Mouse (Mus musculus): ENCODE measurements at regions not wholly inside any gene's neighbourhood (a gene's known extent, or its start where the extent isn't known, plus 50 kb on each side); places are given as distances from the start of the nearest gene placed in this dataset.

DNA sequence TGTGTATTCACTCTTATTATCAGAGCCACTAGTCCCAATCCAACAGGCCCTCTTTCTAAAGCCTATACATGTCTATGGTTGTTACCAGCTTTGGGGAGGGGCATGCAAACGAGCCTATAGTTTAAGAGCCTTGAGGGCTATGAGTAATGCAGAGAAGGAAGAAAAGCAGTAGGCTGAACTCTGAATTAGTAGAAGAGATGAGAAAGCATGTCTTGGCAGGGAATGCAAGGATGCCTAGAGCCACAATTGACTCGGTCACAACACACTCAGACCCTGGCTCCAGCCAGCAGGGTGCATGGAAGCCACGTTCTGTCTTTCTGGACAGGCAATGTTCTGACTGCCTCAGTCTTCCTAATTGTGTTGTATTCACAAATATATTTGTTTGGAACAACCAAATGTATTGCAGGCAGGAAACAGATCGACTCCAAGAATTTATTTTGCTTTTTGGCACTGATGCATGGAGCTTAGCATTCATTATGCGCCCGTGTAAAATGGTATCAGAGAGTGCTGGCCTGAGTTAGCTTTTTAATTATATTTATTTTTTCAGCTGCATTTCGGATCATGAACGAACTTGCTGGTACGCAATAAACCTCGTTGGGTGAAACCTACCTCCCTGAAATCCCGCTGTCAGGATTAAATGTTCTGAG lies 110.2 kb downstream of the Rybp start:
- DNase-seq (ENCODE audit: extremely low spot score in 1 of 2, low spot score in 2 of 2), result no peak
- intact Hi-C loops (cut with DNase I), result no loop called here

DNA sequence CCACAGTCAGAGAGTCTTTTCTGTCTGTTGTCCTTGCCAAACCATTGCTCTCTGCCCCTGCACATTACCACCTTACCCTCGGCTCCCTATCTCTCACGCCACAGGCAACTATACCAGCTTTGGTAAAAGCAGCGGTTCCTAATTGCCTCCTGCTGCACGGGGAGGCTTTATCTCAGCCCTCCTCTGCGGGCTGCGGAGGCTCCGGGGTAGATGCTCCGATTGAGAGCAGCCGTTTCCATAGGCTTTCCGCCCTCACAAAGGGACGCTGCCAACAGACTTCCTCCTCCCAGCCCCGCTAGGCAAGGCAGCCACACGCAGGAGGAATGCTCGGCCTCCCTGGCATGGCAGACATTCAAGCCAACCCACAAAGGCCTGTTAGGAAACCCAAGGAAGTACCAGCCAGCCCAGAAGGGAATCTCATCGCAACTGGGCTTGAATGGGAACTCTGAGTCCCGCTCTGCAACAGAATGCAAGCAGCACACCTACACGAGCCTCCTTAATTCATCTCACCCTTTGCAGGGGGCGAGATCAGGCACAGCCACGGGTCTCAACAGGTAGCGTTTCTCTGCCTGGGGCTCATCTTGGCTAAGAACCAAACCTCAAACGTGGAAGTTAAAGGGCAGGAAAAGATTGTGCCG lies 116.5 kb downstream of the Rybp start:
- intact Hi-C loops (cut with DNase I), result no loop called here
- peak; percentile 51 to 66 for DNase-seq (ENCODE audit: extremely low spot score in 1 of 2, low spot score in 2 of 2)

DNA sequence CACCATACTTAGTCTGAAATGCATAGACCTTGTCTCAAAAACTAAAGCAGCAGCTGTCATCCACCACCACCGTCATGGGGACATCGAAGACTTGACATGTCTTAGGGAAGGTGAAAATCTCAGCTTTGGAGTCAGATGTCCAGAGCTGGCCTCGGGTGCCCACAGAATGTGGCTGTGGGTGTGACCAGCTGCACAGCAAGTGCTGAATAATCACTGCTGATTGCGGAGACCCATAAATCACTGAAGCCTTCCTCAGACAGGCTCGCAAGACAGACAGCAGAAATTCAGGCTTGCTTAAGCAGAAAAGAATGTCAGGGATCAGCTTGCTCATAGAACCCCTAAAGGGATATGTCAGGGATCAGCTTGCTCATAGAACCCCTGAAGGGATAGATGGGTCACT lies 120.0 kb downstream of the Rybp start:
- intact Hi-C loops (cut with DNase I), result no loop called here
- no peak for DNase-seq (ENCODE audit: extremely low spot score in 1 of 2, low spot score in 2 of 2)

DNA sequence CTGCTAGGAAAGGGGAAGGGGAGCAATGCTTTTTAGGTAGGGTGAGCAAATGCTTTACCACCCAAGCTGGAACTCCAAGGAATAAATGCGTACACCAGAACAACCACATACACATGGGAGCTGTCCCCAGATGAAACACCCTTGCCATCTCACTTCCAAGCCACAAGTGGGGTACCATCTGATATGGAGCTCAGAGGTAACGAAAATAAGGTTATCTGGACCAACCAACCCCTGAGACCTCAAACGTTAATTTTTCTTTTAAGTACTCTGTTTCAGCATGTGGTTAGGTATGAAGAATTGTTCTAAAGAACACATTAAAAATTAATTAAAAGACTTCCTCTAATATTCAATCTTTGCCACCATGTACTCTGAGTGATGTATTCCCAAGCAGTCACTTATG lies 121.5 kb downstream of the Rybp start:
- intact Hi-C loops (cut with DNase I), result no loop called here
- DNase-seq (ENCODE audit: extremely low spot score in 1 of 2, low spot score in 2 of 2), result no peak

DNA sequence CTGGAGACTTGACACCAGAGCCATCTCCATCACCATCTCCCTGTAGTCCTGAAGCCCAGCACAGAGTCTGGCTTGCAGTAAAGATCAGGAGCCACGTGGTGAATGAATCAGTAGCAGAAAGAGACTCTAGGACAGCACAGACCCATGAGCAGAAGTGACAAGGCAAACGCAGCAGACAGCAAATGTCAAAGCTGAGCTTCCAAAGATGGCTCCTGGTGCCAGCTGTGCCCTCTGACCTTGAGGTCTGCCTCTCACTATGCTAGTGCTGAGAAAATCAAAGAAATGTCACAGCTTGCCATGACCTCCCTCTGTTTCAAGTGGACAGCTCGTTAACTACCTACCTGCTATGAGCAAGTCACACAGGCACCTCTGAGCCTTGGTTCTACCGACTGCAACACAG lies 123.1 kb downstream of the Rybp start:
- DNase-seq (ENCODE audit: extremely low spot score in 1 of 2, low spot score in 2 of 2), result no peak
- intact Hi-C loops (cut with DNase I), result no loop called here

DNA sequence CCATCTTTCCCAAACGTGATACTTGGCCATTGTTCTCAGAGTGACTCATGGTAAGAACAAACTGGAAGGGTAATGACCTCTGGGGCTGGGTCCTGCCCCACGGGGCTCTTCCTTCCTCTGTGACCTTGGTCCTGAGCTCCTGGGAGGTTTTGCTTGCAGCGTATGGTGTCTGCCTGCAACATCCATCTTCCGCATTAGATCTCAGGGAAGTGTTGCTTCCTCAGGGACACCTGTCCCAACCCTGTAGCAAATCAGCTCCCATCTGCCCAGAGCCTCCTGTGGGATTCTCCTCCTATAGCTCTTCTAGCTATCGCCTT lies 123.5 kb downstream of the Rybp start:
- DNase-seq (ENCODE audit: extremely low spot score in 1 of 2, low spot score in 2 of 2), result no peak
- intact Hi-C loops (cut with DNase I), result no loop called here

DNA sequence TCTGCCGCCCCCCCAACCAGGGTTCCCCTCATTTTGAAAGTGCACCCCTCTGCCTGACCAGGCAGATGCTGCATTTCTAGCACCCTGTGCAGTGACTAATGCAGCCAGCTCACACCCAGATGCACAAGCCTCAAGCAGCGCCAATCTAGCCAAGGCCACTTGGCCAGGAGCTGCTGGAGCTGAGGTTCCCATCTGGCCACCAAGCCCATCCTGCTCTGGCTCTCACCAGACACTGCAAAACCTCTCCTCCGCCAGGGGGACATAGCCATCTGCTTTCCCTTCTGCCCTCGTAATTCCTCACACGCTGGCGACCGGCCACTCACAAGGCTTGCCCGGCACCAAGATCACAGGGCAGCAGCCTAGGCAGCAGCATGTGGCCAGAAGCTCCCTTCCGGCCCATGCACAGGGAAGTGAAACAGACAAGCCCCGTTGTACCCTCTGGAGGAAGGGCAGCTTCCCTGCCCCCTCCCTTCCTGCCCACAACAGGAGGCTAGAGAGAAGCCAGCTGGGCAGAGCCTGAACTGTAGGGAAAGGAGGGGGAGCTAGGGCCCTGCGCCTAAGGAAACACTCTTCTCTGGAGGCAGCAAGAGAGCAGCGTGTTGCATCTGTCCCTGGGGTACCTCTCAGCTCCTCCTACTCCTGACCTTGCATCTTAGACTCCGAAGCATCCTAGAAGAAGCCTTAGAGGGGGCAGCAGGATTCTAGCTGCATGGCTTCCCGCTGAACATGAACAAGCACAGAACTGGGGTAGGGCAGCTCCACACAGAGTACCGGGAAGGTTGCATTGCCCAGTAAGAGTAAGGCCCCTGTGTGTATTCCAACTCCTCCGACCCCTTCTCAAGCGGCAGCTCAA lies 124.1 kb downstream of the Rybp start:
- intact Hi-C loops (cut with DNase I), result no loop called here

DNA sequence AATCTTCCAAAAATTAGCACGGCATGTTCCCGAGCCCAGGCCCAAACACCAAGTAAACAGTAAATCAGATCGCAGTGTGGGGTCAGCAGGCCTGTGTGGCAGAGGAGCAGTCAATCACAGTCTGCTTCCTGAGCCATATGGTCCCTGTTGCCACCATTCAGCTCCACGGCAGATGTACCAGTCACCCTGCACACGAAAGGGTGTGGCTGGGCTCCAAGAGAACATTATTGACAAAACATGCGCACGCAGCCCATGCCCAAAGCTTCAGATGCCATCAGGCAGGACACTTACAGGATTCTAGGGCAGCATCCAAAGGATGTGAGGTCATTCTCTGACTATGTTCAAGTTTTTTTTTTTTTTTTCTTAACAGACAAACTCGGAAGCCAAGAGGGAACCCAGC lies 126.6 kb downstream of the Rybp start:
- no peak for DNase-seq (ENCODE audit: extremely low spot score in 1 of 2, low spot score in 2 of 2)
- intact Hi-C loops (cut with DNase I), result no loop called here

More for the DNA sequence above, 124.1 kb downstream of the Rybp start:
- peak; percentile 79 to 92 for DNase-seq (ENCODE audit: extremely low spot score in 1 of 2, low spot score in 2 of 2)

DNA sequence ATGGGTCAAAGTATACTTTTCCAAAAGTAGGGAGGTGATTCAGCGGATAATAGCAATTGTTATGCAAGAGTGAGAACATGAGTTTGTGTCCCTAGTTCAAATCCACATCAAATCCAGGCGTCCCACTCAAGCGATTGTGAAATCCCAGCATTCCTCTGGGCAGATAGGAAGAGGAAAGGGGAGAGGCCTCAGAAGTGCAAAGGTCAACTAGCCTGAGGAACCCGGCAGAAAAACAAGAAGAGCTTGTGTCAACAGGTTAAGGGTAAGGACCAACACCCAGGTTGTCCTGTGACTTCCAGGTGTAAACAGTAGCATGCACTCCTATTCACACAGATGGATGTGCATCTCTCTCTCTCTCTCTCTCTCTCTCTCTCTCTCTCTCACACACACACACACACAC lies 127.5 kb downstream of the Rybp start:
- DNase-seq (ENCODE audit: extremely low spot score in 1 of 2, low spot score in 2 of 2), result no peak
- intact Hi-C loops (cut with DNase I), result loop anchor here (10.0 kb wide), 1 partner anchor 125 kb away; the partner anchor contains the start of gene Rybp

DNA sequence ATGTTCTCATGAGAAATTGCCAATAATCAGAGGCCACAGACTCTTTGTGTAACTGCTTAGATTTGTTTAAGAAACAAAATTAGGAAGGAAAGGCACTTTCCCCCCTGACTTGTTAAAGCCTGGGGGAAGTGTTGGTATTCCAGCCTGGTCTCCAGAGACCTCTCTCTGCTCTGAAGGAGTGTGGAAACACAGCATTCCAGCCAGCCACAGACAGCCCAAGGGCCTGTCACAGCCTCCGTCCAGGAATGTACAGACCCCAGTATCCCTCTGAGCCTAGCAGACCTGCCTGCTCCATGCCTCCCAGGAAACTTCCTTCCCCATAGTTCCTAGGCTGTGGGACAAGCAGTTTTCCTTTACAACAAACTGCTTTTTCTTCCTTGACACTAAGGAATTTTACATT lies 128.0 kb downstream of the Rybp start:
- no peak for DNase-seq (ENCODE audit: extremely low spot score in 1 of 2, low spot score in 2 of 2)
- intact Hi-C loops (cut with DNase I), result loop anchor here (10.0 kb wide), 1 partner anchor 126 kb away; the partner anchor contains the start of gene Rybp

DNA sequence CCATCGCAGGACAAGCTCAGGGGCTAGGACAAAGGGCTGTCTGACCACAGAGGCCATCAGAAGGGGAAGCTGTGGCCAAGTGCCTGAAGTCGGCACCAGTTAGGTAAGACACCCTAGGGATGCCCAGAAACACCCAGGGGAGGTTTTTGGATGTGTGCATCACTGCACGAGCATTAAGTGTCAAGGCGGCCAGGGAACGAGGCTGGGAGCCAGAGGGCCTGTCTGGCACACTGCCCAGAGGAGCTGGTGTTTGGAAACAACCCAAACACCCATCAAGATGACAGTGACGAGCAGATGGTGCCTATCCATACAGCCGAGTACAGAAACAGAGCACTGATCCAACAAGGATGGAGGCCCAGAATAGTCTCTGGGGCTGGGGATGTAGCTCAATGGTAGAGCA lies 130.0 kb downstream of the Rybp start:
- intact Hi-C loops (cut with DNase I), result loop anchor here (10.0 kb wide), 1 partner anchor 128 kb away; the partner anchor contains the start of gene Rybp
- peak in 1 of 2 experiments; percentile 59 for DNase-seq (ENCODE audit: extremely low spot score in 1 of 2, low spot score in 2 of 2)

DNA sequence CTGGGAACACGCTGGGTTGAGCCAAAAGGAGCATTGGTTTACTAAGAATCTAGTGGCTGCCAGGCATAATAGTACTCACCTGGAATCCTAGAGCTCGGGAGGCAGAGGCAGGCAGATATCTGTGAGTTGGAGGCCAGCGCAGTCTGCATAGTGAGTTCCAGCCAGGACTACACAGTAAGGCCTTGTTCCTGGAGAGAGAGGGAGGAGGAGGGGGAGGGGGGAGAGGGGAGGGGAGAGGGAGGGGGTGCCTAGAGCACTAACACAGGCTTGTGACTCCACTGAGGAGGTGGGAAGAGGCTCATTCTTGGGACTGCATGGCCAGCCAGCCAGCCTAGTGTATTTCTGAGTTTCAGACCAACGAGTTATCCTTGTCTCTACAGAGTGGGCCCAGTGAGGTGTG lies 131.1 kb downstream of the Rybp start:
- DNase-seq (ENCODE audit: extremely low spot score in 1 of 2, low spot score in 2 of 2), result no peak
- intact Hi-C loops (cut with DNase I), result loop anchor here (10.0 kb wide), 1 partner anchor 129 kb away; the partner anchor contains the start of gene Rybp

DNA sequence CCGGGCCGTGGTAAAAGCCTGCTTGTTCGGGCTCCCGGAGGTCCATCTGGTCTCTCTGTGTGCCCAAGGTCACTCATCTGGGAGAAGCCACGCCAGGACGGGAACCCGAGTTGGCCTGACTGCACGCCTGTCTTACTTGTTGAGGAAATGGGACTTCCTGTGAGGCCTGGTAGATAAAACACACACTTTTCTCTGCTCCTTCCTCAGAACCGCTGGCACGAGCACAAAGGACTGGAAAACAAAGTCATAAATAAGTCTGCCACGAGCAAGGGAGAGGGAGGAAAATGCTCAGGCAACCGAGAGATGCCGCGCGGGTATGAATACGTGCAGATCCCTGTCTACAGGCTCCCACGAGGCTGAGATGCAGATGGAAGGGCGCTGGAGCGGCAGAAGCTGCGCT lies 131.6 kb downstream of the Rybp start:
- intact Hi-C loops (cut with DNase I), result loop anchor here (10.0 kb wide), 1 partner anchor 129 kb away; the partner anchor contains the start of gene Rybp
- peak in 1 of 2 experiments; percentile 71 for DNase-seq (ENCODE audit: extremely low spot score in 1 of 2, low spot score in 2 of 2)

DNA sequence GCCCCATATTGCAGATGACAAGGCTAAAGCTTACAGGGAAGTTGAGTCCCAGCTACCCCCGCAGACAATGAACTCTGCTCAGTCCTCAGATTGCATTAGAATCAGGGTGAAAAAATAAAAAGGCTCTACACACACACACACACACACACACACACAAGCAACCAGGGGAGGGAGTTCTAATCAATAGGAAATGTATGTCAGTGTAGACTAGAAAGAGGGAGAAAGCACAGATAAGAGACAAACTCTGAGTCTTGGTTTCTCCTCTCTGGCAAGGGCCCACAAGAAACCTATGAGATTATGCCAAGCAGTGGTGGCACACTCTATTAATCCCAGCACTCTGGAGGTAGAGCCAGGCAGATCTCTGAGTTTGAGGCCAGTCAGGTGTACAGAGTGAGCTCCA lies 135.8 kb downstream of the Rybp start:
- intact Hi-C loops (cut with DNase I), result loop anchor here (10.0 kb wide), 1 partner anchor 133 kb away; the partner anchor contains the start of gene Rybp
- no peak for DNase-seq (ENCODE audit: extremely low spot score in 1 of 2, low spot score in 2 of 2)

DNA sequence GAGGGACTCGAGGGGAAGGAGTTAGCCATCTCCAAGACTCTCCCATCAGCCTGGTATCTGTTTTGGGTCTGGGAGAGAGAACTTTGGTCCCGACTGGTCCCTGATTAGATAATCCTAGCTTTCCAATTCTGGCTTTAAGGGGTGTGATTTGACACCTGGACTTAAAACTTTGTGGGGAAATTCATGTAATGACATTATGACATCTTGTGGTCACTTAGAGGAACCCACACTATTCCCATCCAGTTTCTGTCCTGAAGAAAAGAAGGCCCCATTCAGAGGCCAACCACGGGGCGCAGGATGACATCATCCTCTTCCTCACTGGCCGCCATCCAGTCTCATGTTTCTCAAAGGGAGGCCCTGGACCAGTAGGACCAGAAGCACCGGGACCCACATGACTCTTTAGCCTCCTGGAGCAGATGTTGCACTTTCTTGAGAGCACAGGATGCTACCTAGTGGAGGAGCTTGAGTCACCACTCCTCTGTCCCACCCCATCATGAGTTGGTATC lies 136.5 kb downstream of the Rybp start:
- intact Hi-C loops (cut with DNase I), result loop anchor here (10.0 kb wide), 1 partner anchor 134 kb away; the partner anchor contains the start of gene Rybp
- DNase-seq (ENCODE audit: extremely low spot score in 1 of 2, low spot score in 2 of 2), result no peak

DNA sequence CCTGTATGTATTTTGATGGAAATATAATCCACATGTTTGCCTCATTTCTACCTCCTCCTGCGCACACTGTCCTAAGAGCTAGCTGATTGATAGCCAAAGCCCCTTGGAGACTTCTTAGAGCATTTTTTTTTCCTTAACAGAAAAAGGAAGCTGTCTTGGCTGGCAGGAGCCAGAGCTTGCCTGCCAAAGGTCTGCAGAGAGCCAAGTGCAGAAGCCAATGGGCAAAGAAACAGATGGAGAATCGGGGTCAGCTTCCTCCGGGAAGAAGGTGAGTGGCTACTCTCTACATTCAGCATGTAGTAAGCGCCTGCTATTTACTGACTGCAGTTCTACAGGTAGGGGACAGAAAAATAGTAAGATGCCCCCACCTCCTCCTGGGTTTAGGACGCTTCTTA lies 137.8 kb downstream of the Rybp start:
- no peak for DNase-seq (ENCODE audit: extremely low spot score in 1 of 2, low spot score in 2 of 2)
- intact Hi-C loops (cut with DNase I), result no loop called here

DNA sequence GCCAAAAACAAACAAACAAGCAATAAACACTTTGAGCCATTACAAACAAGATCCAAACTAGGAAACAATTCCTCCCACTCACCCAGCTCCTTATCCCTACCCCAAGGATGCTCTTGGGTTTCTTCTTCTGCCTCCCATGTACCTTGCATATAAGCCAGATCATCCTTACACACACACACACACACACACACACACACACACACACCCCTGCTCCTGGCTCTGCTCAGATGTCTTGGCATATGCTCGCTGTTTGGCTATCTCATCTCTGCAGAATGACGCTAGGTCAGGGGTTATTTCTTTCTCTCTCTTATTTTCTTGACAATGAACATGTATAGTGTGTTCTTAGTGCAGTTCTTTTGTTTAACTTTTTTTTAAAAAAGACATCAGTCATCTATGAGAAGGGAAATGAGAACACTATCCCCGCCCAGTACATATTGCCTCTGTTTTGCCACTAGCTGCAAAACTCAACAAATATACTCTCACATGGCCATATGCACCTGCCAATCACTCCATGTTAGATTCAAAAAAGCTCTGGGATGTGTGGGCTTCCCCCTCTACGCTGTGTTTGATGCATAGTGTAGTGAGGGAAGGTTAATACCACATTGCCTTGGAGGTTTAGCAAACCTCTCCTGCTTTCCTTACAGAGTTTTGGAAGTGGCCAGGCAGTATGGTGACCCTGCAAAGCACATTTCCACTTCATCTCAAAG lies 138.4 kb downstream of the Rybp start:
- no peak for DNase-seq (ENCODE audit: extremely low spot score in 1 of 2, low spot score in 2 of 2)
- intact Hi-C loops (cut with DNase I), result no loop called here

DNA sequence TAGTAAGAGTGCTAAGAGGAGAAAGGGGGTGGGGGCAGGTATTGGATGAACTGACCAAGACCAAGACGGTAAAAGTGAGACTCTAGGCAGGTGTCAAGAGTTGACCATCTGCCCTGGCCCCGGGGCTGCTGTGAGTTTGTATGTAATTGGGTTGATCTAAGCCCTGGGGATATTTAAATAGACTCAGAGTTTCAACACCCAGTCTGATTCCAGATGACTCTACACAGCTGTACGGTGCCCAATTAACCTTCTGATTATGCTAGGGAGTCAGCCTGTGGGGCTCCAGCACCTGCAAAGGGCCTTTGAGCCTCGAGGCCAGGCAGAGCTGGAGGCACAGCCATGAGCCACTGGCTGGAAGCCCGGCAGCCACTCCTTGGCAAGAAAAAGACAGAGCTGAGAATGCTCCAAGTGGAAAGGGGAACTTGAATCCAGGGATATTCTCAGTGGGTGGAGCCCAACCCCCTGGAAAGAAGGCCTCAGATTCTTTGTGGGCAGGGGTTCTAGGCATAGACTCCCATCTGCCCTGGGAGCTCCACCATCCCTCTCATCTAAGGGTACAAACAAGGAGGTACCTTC lies 140.8 kb downstream of the Rybp start:
- intact Hi-C loops (cut with DNase I), result no loop called here

DNA sequence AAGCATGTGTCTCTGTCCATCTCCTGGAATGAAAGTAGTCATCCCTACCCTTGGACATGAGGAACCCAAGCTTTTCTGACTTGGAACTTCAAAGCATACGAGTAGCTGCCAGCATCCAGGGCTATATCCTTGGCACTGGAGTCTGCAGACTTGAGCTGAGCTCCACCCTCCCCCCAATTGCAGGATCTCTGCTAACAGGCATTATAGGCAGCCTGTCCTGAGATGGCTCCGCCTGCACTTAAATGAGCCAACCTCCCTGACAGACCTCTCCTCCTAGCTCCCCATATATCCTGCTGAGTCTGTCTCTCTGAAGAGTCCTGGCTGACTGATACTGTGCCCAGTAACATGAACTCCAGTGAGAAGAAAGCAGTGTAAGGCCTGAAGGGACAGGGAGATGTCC lies 141.4 kb downstream of the Rybp start:
- intact Hi-C loops (cut with DNase I), result no loop called here
- DNase-seq (ENCODE audit: extremely low spot score in 1 of 2, low spot score in 2 of 2), result no peak

More for the DNA sequence above, 140.8 kb downstream of the Rybp start:
- no peak for DNase-seq (ENCODE audit: extremely low spot score in 1 of 2, low spot score in 2 of 2)
